Mouse (Mus musculus) adrenal gland (tissue): Measurements from ENCODE around the gene BC029722.
"Not testable (repeated sequence)": the region's sequence is repeated elsewhere in the genome, so short reads cannot be mapped to it uniquely, and the experiment has no call there.

Source experiments
- intact Hi-C: fragments of 180-260 bp; cut with DNase I; formaldehyde crosslinking; loops from one replicate; pipeline ENCODE4 v1.15.1; 2025
- long read RNA-seq, 2 experiments: library from polyadenylated mRNA; unstranded; transcript quantifications; one replicate each; pipeline ENCODE4 v2.0.0; 2020; ENCODE audit warnings: borderline replicate concordance in 1 of 2; ENCODE audit not compliant: insufficient replicate concordance in 1 of 2

Gene BC029722
- long read RNA-seq, experiment 1, transcript BC029722-201 (2 exons, 1,615 nt): major isoform, 144 of 178 reads
- long read RNA-seq, experiment 1, partial matches to known transcripts: 0 of 178 reads
- long read RNA-seq, experiment 1, other reads (novel, unspliced or antisense): 34 of 178 reads
- long read RNA-seq, experiment 2, transcript BC029722-201 (2 exons, 1,615 nt): major isoform, 90 of 106 reads
- long read RNA-seq, experiment 2, partial matches to known transcripts: 0 of 106 reads
- long read RNA-seq, experiment 2, other reads (novel, unspliced or antisense): 16 of 106 reads

DNA sequence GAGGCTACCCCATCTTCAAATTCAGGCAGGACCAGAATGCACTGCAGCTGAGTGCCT, at the start of gene BC029722:
BC029722 (minus strand) TSS at position 35 of the 57 bp plus-strand sequence.
- intact Hi-C loops: no loop called here

DNA sequence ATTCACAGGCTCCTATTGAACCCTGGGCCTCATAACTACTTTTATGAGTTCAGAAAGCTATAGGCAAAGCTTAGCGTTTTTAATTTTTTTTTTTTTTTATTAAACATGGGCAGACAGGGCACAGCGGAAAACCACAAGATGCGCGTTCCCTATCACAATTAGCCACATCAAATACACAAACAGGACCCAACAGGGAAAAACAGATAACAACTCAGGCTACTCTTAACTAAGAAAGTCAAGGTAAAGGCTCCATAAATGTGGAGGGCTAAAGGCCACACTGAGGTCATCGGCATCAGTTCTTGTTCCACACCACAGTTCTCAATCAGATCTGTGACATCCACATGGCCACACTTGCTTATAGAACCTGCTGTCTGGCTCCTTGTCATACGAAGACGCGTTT, 49.1 kb upstream of the BC029722 start:
- intact Hi-C loops: no loop called here

- intact Hi-C loops: no loop called here
Observed at GRCm38 (mm10) chr2:155863301-155863867, 44.2 kb upstream of the BC029722 start.

- intact Hi-C loops: no loop called here
Observed at GRCm38 (mm10) chr2:155862573-155863300, 43.5 kb upstream of the BC029722 start.

DNA sequence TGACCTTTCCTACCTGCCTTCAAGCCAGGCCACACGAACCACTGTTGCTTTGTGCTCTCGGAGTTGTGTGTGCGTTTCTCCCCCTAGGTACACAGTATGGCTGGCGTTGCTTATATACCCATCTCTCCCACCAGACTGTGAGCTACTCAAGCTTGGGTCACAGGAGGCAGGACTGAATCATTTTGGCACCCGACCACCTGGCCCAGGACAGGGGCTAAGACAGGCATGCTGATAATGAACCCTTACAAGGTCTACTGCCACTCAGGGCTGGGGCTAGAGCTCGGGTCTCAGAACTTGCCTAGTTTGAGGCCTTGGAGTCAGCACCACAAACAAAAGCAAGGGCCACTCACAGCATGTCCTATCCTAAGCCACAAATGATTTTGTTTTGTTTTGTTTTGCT, 42.4 kb upstream of the BC029722 start:
- intact Hi-C loops: no loop called here

- intact Hi-C loops: no loop called here
Observed at GRCm38 (mm10) chr2:155860102-155860501, 40.9 kb upstream of the BC029722 start.

- intact Hi-C loops: no loop called here
Observed at GRCm38 (mm10) chr2:155852536-155852935, 33.3 kb upstream of the BC029722 start.

DNA sequence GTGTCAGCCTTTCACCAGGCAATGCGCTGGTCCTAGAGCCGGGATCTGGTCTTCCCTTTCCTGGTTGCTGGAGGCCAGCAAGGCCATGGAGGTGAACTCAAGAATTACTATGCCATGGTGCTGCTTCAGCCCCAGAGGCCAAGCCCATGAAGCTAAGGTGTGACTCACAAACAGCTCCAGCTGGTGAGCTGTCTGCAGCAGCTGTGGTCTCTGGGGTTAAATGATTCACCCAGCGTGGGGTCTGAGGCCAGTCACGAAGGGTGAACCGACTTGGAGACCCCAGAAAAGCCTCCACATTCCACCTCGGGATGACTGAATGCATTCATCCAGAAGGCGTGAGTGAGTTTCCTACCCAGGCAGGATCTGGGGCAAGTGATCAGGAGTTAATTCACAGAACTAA, 30.9 kb upstream of the BC029722 start:
- intact Hi-C loops: no loop called here

GRCm38 (mm10) chr2:155849464-155849863, 30.2 kb upstream of the BC029722 start:
- intact Hi-C loops: loop anchor here (2.0 to 10.0 kb wide), 2 partner anchors 95 to 285 kb away; partner anchors contain the start of gene Gdf5

DNA sequence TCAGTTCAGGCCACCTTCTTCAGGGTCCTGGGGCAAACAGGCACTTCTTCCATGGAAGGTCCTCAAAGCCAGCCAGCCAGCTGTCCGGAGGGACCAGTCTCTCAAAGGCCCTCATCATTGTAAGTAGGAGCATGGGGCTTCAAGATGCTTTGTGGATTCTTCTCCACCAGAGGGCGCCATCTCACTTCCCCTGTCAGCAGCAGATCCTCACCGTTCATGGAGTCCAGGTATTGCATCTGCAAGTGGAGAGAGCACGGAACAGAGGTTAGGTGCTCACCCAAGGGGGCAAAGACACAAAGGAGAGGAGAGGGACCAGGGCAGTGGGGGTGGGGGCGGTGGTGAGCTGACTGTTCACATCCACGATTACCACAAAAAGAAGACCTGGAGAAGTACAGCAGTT, 29.1 kb upstream of the BC029722 start:
- intact Hi-C loops: loop anchor here (2.0 to 10.0 kb wide), 2 partner anchors 97 to 287 kb away; partner anchors contain the start of gene Gdf5

DNA sequence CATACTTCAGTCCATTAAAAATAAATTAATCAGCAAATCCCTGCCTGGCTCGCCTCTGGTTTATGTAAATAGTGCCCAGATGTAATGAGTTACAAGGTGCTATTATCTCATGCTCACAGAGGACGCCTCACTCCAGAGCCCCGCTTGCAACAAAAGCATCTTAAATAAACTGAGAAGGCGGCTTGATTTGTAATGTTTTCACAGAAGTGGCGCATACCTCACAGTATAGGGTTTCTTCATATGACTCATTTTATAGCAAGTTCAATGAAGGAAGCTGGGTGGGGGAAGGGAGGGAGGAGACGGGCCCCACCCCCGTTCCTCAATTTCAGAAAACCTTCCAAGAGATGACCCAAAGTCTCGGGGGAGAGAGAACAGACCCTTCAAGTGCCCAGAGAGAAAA, 27.7 kb upstream of the BC029722 start:
- intact Hi-C loops: loop anchor here (10.0 kb wide), 1 partner anchor 288 kb away; no protein-coding TSS in a partner anchor

- intact Hi-C loops: no loop called here
Observed at GRCm38 (mm10) chr2:155838961-155839360, 19.7 kb upstream of the BC029722 start.

GRCm38 (mm10) chr2:155837961-155838360, 18.7 kb upstream of the BC029722 start:
- intact Hi-C loops: no loop called here

GRCm38 (mm10) chr2:155834732-155835131, 15.5 kb upstream of the BC029722 start, which contains the start of gene Fam83c:
Gene Fam83c, minus strand, starts transcription at chr2:155834854.
- intact Hi-C loops: no loop called here

GRCm38 (mm10) chr2:155832087-155832486, 12.9 kb upstream of the BC029722 start:
- intact Hi-C loops: not testable (repeated sequence)

DNA sequence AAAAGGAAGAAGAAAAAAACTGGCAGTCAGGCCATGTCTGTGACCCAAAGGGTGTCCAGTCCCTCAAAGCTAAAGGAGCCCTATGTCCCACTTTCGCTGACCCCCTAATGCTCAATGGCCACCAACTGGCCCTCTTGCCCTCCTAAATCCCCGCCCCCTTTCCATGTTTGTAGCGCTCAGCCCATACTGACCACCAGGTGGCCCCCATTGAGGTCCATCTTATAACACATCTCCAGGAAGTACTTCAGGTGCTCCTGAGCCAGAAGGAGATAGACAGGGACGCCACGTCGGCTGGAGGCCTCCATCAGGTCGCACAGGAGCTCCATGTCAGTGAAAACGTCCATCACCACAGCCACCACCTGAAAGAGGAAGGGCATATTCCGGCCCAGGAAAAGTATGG, 12.1 kb upstream of the BC029722 start:
- intact Hi-C loops: no loop called here

DNA sequence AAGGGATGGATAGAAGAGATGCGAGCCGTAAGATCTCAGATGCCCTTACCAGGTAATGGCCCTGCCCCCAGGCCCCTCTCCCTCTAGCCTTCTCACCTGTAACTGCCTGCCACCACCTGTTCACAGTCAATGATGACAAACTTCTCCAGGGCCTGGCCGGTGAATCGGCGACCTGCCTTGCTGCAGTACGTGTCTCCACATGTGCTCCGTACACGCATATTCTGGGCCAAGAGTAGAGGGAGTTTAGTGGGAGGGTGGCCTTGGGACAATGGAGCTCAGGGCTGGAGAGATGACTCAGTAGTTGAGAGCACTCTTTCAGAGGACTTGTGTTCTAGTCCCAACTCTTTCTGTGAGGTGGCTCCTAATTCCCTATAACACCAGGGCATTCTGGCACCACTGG, 11.6 kb upstream of the BC029722 start:
- intact Hi-C loops: no loop called here

GRCm38 (mm10) chr2:155826630-155827424, 7.6 kb upstream of the BC029722 start, which contains the start of gene Eif6:
Gene Eif6, minus strand, starts transcription at chr2:155826925.
- intact Hi-C loops: no loop called here

DNA sequence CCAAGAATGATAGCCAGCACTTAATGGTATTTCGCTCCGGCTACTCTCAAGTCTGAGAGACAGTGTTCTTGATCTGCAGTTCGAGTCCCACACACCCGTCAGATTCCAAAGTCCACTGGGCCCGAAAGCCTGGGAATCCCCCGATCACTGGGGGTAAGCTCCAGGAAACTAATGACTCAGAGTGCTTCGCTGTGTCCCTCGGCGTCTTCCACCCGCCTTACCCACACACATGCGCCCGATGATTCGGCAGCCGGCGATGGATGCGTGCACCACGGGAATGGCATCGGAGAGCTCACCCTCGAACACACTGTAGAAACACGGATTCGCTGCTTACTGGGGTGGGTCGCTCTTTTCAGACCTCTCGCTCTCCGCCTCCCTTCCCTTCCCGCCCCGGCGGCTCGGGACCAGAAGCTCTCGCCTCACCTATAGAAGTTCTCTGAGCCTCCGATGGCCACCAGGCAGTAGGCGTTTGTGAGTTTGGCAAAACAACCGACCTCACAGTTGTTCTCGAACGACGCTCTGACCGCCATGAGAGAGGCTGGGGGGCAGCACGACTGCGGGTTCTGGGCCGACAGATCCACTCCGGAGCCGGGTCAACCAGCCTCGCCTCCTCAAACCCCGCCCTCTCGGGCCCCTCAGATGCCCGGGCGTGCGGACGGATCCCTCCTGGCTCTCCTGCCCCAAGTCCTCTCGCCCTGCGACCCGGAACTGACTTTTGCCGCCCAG, 6.8 kb upstream of the BC029722 start:
- intact Hi-C loops: no loop called here

- intact Hi-C loops: no loop called here
Observed at GRCm38 (mm10) chr2:155823722-155824121, 4.5 kb upstream of the BC029722 start.

- intact Hi-C loops: no loop called here
Observed at GRCm38 (mm10) chr2:155820779-155821178, 1.6 kb upstream of the BC029722 start.
